Mouse (Mus musculus) brain, embryonic 14.5 days (tissue): ENCODE measurements around the gene Mfsd4b5.

Source experiments
- CTCF ChIP-seq: fragments of 200-500 bp; IDR thresholded peaks from 2 replicates; pipeline ENCODE4 v1.5.1; 2012; ENCODE audit warnings: inconsistent platforms, mild to moderate bottlenecking, moderate library complexity, borderline replicate concordance; ENCODE audit not compliant: insufficient read depth, insufficient read length; ENCODE audit errors: extremely low read depth
- POLR2A ChIP-seq: fragments of 200-500 bp; IDR thresholded peaks from 2 replicates; pipeline ENCODE4 v1.6.1; 2012; ENCODE audit warnings: mild to moderate bottlenecking, inconsistent platforms, borderline replicate concordance; ENCODE audit not compliant: poor library complexity, insufficient read depth, insufficient read length, severe bottlenecking; ENCODE audit errors: extremely low read depth

DNA sequence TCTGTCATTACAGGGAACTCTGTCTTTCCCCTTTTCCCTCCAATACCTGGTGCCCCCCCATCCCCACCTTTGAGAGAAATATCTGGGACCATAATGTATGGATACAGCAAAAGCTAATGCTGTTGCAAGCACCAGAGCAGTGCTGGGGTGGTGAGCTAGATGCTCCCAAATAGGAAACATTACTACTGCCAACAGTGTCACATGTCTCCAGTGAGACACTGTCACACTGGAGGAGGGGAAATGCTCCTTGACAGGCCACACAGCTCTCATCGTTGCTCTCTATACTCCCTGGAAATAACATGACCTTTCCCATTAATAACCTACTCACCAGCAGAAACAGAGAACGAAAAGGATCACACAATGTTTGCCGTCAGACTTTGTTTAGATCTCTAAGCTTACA is 33.0 kb upstream of the Mfsd4b5 start:
- TF ChIP-seq CTCF (no peak), POLR2A (no peak)
